Mouse (Mus musculus) E14TG2a.4 (cell line): ENCODE measurements at regions not wholly inside any gene's neighbourhood (a gene's known extent, or its start where the extent isn't known, plus 50 kb on each side); places are given as distances from the start of the nearest gene placed in this dataset.
"Not testable (repeated sequence)": the region's sequence is repeated elsewhere in the genome, so short reads cannot be mapped to it uniquely, and the experiment has no call there.

Experiments
- H3K27me3 ChIP-seq: 2 replicates; pipeline ENCODE4 v1.6.1; 2014; ENCODE audit warnings: low read length, control low read depth; ENCODE audit not compliant: insufficient read depth
- H3K36me3 ChIP-seq: 2 replicates; pipeline ENCODE4 v1.6.1; 2014; ENCODE audit warnings: low read length, control low read depth; ENCODE audit not compliant: insufficient read depth
- H3K4me1 ChIP-seq: replicated peaks from 2 replicates; pipeline ENCODE4 v1.6.1; 2014; ENCODE audit warnings: low read depth, low read length, control low read depth
- H3K4me3 ChIP-seq: replicated peaks from 2 replicates; pipeline ENCODE4 v1.5.1; 2014; ENCODE audit warnings: mild to moderate bottlenecking, low read length
- H3K9me3 ChIP-seq: 2 replicates; pipeline ENCODE4 v1.6.1; 2014; ENCODE audit warnings: low read length, control low read depth
- CTCF ChIP-seq: conservative IDR thresholded peaks from 2 replicates; pipeline ENCODE4 v1.5.1; 2014; ENCODE audit warnings: low read length
- NANOG ChIP-seq: IDR thresholded peaks from 2 replicates; pipeline ENCODE4 v1.6.1; 2014; ENCODE audit warnings: borderline replicate concordance, low read length, mixed read lengths
- POU5F1 ChIP-seq: IDR thresholded peaks from 2 replicates; pipeline ENCODE4 v1.6.1; 2014; ENCODE audit warnings: low read length, borderline replicate concordance

- H3K4me3 ChIP-seq, H3K36me3 ChIP-seq, H3K4me1 ChIP-seq, H3K27me3 ChIP-seq: not testable (repeated sequence)
- H3K9me3 ChIP-seq, result peaks cover 13% of the 10 kb centered on the region; the same call in 1 of the 2 replicates
Observed at GRCm38 (mm10) chr1:157622156-157622555, 115.6 kb downstream of the Sec16b start.

- H3K27me3 ChIP-seq, result no peaks in the 10 kb centered on the region
- no peaks in the 10 kb centered on the region for H3K36me3 ChIP-seq
- TF ChIP-seq CTCF (no peak), POU5F1 (no peak), NANOG (no peak)
- no peaks in the 10 kb centered on the region for H3K9me3 ChIP-seq
- H3K4me3 ChIP-seq, result no peak overlapping the region
- no peaks in the 10 kb centered on the region for H3K4me1 ChIP-seq
Observed at GRCm38 (mm10) chr1:157632586-157632985, 126.1 kb downstream of the Sec16b start.

GRCm38 (mm10) chr1:157633470-157633869 is 126.9 kb downstream of the Sec16b start:
- no peak overlapping the region for H3K4me3 ChIP-seq
- H3K4me1 ChIP-seq, result no peaks in the 10 kb centered on the region
- no peaks in the 10 kb centered on the region for H3K9me3 ChIP-seq
- no peaks in the 10 kb centered on the region for H3K27me3 ChIP-seq
- H3K36me3 ChIP-seq, result no peaks in the 10 kb centered on the region
- TF ChIP-seq POU5F1 (no peak), NANOG (no peak), CTCF (no peak)

GRCm38 (mm10) chr1:157635776-157636175 is 129.2 kb downstream of the Sec16b start:
- Histone ChIP-seq H3K27me3 (no peaks in the 10 kb centered on the region), H3K4me3 (no peak overlapping the region), H3K36me3 (no peaks in the 10 kb centered on the region), H3K4me1 (no peaks in the 10 kb centered on the region), H3K9me3 (no peaks in the 10 kb centered on the region)
- TF ChIP-seq POU5F1, result no peak
- no peak for TF ChIP-seq CTCF
- TF ChIP-seq NANOG, result no peak

GRCm38 (mm10) chr1:157643524-157643923 is 137.0 kb downstream of the Sec16b start:
- Histone ChIP-seq H3K9me3 (no peaks in the 10 kb centered on the region), H3K27me3 (no peaks in the 10 kb centered on the region), H3K4me1 (no peaks in the 10 kb centered on the region), H3K4me3 (no peak overlapping the region), H3K36me3 (no peaks in the 10 kb centered on the region)
- no peak for TF ChIP-seq CTCF
- no peak for TF ChIP-seq NANOG
- no peak for TF ChIP-seq POU5F1

GRCm38 (mm10) chr1:157645682-157646421 is 139.3 kb downstream of the Sec16b start:
- Histone ChIP-seq H3K36me3 (no peaks in the 10 kb centered on the region), H3K4me1 (no peaks in the 10 kb centered on the region), H3K9me3 (no peaks in the 10 kb centered on the region), H3K4me3 (no peak overlapping the region), H3K27me3 (no peaks in the 10 kb centered on the region)
- no peak for TF ChIP-seq NANOG
- no peak for TF ChIP-seq CTCF
- TF ChIP-seq POU5F1, result no peak

GRCm38 (mm10) chr1:157655446-157655845 is 148.9 kb downstream of the Sec16b start:
- Histone ChIP-seq H3K27me3 (no peaks in the 10 kb centered on the region), H3K4me3 (no peak overlapping the region), H3K4me1 (no peaks in the 10 kb centered on the region), H3K9me3 (no peaks in the 10 kb centered on the region), H3K36me3 (no peaks in the 10 kb centered on the region)
- TF ChIP-seq CTCF (no peak), NANOG (no peak), POU5F1 (no peak)

GRCm38 (mm10) chr1:157669626-157670025 is 163.1 kb downstream of the Sec16b start:
- Histone ChIP-seq H3K4me3 (no peak overlapping the region), H3K4me1 (no peaks in the 10 kb centered on the region)
- TF ChIP-seq POU5F1, result no peak
- no peak for TF ChIP-seq CTCF
- no peak for TF ChIP-seq NANOG

GRCm38 (mm10) chr1:157684356-157684755 is 177.8 kb downstream of the Sec16b start:
- H3K4me3 ChIP-seq, result no peak overlapping the region
- no peaks in the 10 kb centered on the region for H3K36me3 ChIP-seq
- no peaks in the 10 kb centered on the region for H3K9me3 ChIP-seq
- TF ChIP-seq POU5F1, result no peak
- no peak for TF ChIP-seq CTCF
- TF ChIP-seq NANOG, result no peak
- no peaks in the 10 kb centered on the region for H3K27me3 ChIP-seq
- H3K4me1 ChIP-seq, result no peaks in the 10 kb centered on the region

More at GRCm38 (mm10) chr1:157669626-157670025, 163.1 kb downstream of the Sec16b start:
- no peaks in the 10 kb centered on the region for H3K27me3 ChIP-seq
- H3K36me3 ChIP-seq, result no peaks in the 10 kb centered on the region
- H3K9me3 ChIP-seq, result no peaks in the 10 kb centered on the region
